Mouse (Mus musculus) frontal cortex, postnatal 36 days (tissue): ENCODE measurements at regions not wholly inside any gene's neighbourhood (a gene's known extent, or its start where the extent isn't known, plus 50 kb on each side); places are given as distances from the start of the nearest gene placed in this dataset.

ENCODE experiments used
- DNase-seq, 2 experiments: peaks; one replicate each; pipeline ENCODE4 v3.0.0; 2022; ENCODE audit warnings: low spot score in 2 of 2

DNA sequence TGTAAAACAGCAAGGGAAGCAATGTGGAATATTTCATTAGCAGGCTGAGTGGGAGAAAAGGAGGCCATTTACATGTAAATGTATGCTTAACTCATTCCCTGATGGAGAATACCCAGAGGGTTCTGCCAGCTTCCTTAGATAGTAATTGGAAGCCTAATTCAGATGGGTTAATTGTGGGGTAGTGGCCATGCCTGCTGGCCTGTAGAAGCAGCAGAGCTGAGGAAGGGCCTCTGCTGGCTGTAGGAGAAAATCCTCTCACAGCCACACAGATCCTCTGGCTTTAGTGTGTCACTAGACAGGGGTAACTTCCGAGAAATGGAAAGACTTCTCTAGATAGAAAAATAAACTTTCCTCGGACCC, 1588.7 kb upstream of the Got2 start:
- no peak for DNase-seq

DNA sequence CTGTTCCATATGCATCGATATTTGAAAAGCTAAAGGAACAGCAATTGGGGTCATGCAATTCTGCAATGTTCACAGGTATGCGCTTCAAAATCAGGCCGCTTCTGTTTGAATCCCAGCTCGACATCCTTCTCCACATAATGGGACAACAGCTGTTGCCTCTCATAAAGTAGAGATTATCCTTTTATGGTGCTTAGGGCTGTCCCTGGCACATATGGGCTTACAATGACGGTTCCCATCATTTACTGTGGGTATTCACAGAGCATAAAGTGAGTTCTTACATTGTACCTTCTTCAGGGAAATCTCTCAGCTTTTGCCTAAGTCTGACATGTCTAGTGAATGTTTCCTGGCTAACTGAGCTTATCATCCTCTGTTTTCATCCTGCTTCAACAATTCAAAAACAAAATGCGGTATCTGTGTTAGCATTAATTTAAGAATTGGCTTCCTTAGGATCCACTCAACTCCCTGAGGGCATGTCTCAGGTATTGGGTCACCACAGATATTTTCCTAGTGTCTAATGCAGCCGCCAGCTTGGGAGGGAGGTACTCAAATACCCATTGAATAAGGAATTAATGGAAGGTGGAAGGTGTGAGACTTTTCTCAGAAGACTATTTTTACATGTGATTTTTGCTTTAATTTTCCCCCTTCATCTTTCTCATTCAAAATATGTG, 1588.2 kb upstream of the Got2 start:
- no peak for DNase-seq

GRCm38 (mm10) chr8:97473326-97473725, 1585.0 kb upstream of the Got2 start:
- DNase-seq, result no peak

GRCm38 (mm10) chr8:97461478-97461877, 1573.1 kb upstream of the Got2 start:
- no peak for DNase-seq

GRCm38 (mm10) chr8:97447696-97448095, 1559.3 kb upstream of the Got2 start:
- DNase-seq, result no peak

DNA sequence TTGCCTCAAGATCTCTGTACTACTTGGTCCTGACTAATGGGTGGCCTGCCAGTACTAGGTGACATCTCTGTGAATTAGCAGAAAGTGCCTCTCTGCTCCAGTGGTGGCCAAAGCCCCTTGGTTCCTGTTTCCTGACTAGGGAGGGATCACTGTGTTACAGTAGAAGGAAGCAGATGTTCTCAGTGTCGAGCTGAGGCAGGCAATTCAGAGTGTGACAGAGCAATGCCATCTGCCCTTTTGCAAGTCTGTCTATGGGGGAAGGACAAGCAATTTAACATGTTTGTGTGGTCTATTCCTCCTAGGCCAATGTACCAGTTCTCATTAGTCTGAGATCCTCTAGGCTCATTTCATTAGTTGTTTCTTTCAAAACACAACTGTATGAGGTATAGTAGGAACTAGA, 1553.1 kb upstream of the Got2 start:
- DNase-seq, result no peak

GRCm38 (mm10) chr8:97433584-97433983, 1545.2 kb upstream of the Got2 start:
- DNase-seq, result no peak

GRCm38 (mm10) chr8:97431467-97431866, 1543.1 kb upstream of the Got2 start:
- DNase-seq, result no peak

DNA sequence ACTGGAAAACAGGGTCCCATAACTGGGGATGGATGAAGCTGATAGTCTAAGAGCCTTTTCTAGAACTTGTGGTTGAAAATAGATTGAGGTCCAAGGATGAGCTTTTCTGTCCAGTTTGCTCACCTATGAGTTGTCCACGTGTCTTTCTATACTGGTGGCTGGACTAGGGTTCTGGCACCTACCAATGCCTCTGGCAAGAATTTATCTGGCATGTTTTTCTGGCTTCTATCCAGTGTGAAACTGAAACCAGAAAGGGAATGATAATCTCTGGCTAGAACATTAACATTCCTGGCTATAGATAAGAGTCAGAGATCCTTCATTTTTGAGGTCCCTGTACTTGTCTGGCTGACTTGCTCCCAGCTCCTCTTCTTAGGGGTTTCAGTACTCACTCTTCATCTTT, 1534.0 kb upstream of the Got2 start:
- no peak for DNase-seq

GRCm38 (mm10) chr8:97414742-97415141, 1526.4 kb upstream of the Got2 start:
- DNase-seq, result no peak

DNA sequence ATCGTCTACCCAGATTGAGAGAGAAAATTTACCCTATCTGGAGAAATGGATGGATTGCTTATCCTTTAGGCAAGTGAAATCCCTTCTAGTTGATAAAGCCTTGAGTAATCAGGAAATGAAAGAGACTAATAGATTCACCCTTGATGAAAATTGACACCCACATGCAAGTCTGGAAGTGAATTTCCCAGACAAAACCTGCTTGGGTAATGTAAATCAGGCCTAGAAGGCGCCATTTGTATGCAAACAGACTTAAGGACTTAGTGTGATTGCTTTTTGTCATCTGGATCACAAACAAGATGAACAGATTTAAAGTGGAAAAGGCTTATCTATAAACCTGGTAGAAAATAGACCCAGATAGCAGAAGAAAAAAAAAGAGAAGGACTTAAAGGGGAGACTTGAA, 1515.0 kb upstream of the Got2 start:
- no peak for DNase-seq

DNA sequence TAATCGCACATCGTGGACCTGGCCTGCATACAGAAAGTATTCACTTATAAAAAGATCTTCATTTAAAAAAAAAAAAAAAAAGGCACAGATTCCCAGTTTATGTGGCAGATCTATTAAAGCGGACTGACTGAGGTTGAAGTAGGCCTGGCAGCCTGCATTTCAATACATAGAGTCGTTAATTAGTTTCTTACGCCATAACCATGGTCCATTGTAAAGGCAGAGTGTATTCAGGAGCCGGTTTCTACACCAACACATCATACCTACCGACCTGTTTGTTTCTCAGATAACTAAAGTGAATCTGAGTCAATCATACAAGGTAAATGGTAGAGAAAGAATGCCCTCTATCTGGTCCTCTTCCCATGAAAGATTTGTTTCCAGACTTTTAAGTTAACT, 1509.0 kb upstream of the Got2 start:
- DNase-seq, result no peak

DNA sequence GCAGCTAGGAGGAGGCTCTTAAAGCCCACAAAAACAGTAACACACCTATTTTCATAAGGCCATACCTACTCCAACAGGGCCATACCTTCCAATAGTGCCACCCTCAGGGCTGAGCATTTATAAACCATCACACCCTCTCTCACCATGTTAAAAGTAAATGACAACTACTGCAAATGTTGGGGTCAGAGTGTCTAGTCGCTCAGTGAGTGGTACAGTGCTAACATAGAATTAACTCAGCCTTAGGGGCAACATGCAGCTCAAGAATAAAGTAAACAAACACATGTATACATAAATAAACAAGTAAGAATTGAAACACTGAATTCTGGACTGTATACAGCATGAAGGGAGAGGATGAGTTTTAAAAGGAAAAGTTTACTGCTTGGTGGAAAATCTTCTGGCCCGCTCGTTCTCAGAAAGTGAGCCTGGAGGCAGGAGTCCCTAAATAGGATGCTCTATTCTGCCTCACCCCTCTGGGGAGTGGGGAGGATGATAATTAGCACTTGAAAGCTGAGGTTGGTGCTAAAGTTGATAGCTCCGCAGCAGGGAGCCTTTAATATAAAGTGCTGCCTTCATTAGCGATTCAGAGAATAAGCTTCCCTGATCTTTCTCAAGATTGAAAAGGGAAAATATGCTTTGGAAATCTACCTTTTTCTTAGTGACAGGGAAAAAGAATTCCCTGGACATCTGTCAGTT, 1508.4 kb upstream of the Got2 start:
- no peak for DNase-seq

GRCm38 (mm10) chr8:97389651-97390050, 1501.3 kb upstream of the Got2 start:
- peak; percentile 5 to 6 for DNase-seq

DNA sequence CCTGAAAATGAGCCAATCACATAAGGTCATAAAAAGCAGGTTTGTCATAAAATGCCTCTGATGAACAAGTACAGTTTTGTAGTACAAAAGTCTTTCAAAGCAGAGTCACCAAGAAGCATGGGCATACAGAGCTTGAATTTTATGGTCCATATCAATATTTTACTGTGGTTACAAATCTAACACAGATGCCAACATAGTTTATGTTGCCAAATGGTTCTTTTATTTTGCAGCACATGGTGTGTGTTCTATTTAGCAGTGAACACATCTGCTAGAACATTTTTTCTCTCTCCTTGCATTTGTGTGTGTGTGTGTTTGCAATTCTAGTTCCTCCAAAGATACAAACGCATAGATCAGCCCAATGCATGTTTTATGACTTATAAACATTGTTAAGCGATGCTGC, 1500.8 kb upstream of the Got2 start:
- DNase-seq, result no peak

DNA sequence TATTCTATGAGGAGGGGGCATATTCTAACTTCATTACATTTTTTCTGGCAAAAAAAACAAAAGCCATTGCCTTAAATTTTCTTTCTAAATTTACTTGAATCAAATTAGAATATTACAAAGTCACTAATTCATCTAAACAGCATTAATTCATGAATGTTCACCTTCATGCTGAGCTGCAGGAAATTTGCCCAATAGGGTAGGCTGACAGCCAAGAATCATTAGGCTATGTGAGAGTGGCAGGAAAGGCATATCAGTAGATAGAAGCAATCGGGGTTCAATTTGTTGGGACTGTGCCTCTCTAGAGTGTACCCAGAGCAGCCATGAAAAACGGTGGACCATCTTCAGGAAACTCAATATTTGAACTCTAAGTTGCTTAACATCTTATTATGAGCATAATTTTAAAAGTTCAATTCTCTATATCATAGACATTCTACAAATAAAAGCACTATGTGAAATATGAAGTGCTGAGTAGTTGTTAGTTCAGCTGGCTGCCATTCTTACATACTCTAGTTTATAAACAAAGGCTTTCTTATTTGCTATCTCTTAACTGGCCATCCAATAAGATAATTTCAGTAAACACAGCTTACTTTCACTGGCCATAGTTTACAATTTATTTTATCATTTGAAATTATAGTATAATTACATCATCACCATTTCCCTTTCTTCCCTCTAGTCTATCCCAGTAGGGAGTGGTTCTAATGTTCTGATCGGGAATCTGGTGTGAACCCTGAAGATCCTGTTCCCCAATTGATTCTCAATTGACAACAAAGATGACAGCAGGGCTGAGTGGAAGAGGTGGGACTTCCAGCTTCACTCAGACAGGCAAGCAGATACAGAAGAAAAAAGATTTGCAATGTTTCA, 1486.8 kb upstream of the Got2 start:
- no peak for DNase-seq

DNA sequence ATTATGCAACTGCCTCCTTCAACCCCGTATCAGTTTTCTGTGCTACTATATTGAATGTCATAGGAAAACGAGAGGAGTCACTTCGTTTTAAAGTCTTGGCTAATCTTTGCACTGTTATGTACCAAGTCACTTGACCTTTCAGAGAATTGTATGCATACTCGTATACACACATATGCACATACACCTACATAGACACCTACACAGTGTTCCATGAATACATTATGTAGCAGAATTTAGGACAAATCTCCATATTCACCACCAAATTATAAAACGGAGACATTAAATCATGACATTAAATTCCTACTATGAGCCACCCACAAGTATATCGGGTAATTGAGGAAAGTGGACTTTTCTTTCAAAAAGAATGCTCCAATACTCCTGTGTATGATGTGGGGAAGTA, 1458.3 kb upstream of the Got2 start:
- peak in 1 of 2 experiments; percentile 23 for DNase-seq

DNA sequence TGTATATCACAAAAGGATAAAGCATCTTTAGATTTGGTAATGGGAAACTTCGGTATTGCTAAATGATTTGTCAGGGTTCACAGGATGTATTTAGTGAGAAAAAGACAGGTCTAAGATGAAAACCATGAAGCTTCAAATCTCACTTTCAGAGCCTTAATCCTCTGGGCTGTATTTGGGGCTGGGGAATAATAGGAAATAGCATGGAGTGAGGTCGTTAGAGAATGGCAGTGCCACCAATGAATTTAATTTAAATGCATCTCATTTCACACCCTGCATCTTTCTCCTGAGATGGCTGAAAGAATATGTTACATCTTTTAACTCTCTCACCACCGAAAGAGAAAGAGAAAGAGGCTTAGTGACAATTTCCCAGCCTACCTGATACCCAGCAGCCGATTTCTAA, 1427.2 kb upstream of the Got2 start:
- no peak for DNase-seq

GRCm38 (mm10) chr8:97308304-97308703, 1420.0 kb upstream of the Got2 start:
- DNase-seq, result no peak

GRCm38 (mm10) chr8:97270582-97270981, 1382.2 kb upstream of the Got2 start:
- no peak for DNase-seq

- DNase-seq, result no peak
Observed at GRCm38 (mm10) chr8:97260964-97261363, 1372.6 kb upstream of the Got2 start.

GRCm38 (mm10) chr8:97254169-97254568, 1365.8 kb upstream of the Got2 start:
- no peak for DNase-seq

GRCm38 (mm10) chr8:97252232-97252631, 1363.9 kb upstream of the Got2 start:
- DNase-seq, result no peak
